ENCODE assay signal across 25 mouse cellular contexts in genomic region chr16:50289764-50290163, GRCm38 (mm10).
DNase-seq lines count a peak whose midpoint lies in the region; ATAC-seq and TF ChIP-seq lines count a peak whose summit lies in the region.
"Had no signal": no experiment of that assay in that cellular context is flagged by ENCODE, and none has a peak within 500 bp of the region (broad histone marks: within the 10 kb centered on the region; RNA-seq: fewer than 3 reads in every experiment).

No protein-coding gene starts in this region.

- no peaks in the 10 kb centered on the region for H3K27me3 ChIP-seq in MEL (ENCODE audit: control insufficient read depth in 1 of 2, insufficient read depth in 2 of 2, low read length in 2 of 2)
- no peaks in the 10 kb centered on the region for H3K27me3 ChIP-seq in heart, embryonic 12.5 days (replicated peaks)
- H3K27me3 ChIP-seq: embryonic facial prominence, embryonic 12.5 days; embryonic facial prominence, embryonic 15.5 days; hindbrain, embryonic 12.5 days; hindbrain, embryonic 15.5 days had no signal

- H3K9ac ChIP-seq in MEL (ENCODE audit: control insufficient read depth, low read depth, low read length, poor library complexity, severe bottlenecking) = no peak overlapping the region
- no peak overlapping the region for H3K9ac ChIP-seq in heart, embryonic 12.5 days
- H3K9ac ChIP-seq: embryonic facial prominence, embryonic 12.5 days; embryonic facial prominence, embryonic 15.5 days; forebrain, postnatal 0 days; hindbrain, embryonic 12.5 days; hindbrain, embryonic 15.5 days had no signal

- H3K4me3 ChIP-seq in MEL (ENCODE audit: control insufficient read depth in 1 of 2, insufficient read depth in 1 of 2, low read depth in 2 of 2, low read length in 2 of 2) = no peak overlapping the region
- no peak overlapping the region for H3K4me3 ChIP-seq in gastrocnemius, adult 2 months
- no peak overlapping the region for H3K4me3 ChIP-seq in heart, embryonic 12.5 days
- H3K4me3 ChIP-seq: embryonic facial prominence, embryonic 12.5 days; embryonic facial prominence, embryonic 15.5 days; heart, embryonic 10.5 days; hindbrain, embryonic 12.5 days; hindbrain, embryonic 15.5 days had no signal

- H3K27ac ChIP-seq in MEL (ENCODE audit: control insufficient read depth, low read depth, low read length) = peak overlapping the region; percentile 59; the same call in 1 of the 2 replicates
- no peak overlapping the region for H3K27ac ChIP-seq in gastrocnemius, adult 2 months
- no peak overlapping the region for H3K27ac ChIP-seq in heart, embryonic 12.5 days (ENCODE audit: poor library complexity, severe bottlenecking)
- H3K27ac ChIP-seq: embryonic facial prominence, embryonic 12.5 days; embryonic facial prominence, embryonic 15.5 days; heart, embryonic 10.5 days; hindbrain, embryonic 12.5 days; hindbrain, embryonic 15.5 days had no signal

- no peak for TF ChIP-seq CTCF in MEL (IDR thresholded peaks at IDR 0.05 in 2 of 3, conservative IDR thresholded peaks at IDR 0.05 in 1 of 3; ENCODE audit: control insufficient read depth in 1 of 3, insufficient read depth in 1 of 3, low read depth in 2 of 3, low read length in 3 of 3, poor library complexity in 1 of 3, severe bottlenecking in 1 of 3)
- TF ChIP-seq CTCF in gastrocnemius, adult 2 months (IDR thresholded peaks at IDR 0.05) = no peak

- 32% methylated on average over 5 of the region's 5 CpGs for WGBS in heart, embryonic 12.5 days

- intact Hi-C loops in gastrocnemius, adult 2 months (cut with DNase I) = no loop called here

- peaks cover 15 to 18% of the 10 kb centered on the region in 2 experiments for H3K4me1 ChIP-seq in MEL (ENCODE audit: control insufficient read depth in 1 of 2, insufficient read depth in 2 of 2, low read length in 2 of 2)
- peaks cover 4% of the 10 kb centered on the region; the same call in 1 of the 2 replicates for H3K4me1 ChIP-seq in heart, embryonic 12.5 days (replicated peaks)
- H3K4me1 ChIP-seq: embryonic facial prominence, embryonic 12.5 days; embryonic facial prominence, embryonic 15.5 days; heart, embryonic 10.5 days; hindbrain, embryonic 12.5 days; hindbrain, embryonic 15.5 days had no signal

- H3K4me2 ChIP-seq in heart, embryonic 12.5 days = no peak overlapping the region
- H3K4me2 ChIP-seq: embryonic facial prominence, embryonic 12.5 days; embryonic facial prominence, embryonic 15.5 days; hindbrain, embryonic 12.5 days; hindbrain, embryonic 15.5 days had no signal

- no peaks in the 10 kb centered on the region for H3K79me2 ChIP-seq in MEL (ENCODE audit: control insufficient read depth, insufficient read depth, low read length, poor library complexity)

- H3K36me3 ChIP-seq in MEL (ENCODE audit: control insufficient read depth in 1 of 2, insufficient read depth in 2 of 2, low read length in 2 of 2) = peaks cover 0 to 41% of the 10 kb centered on the region in 2 experiments; a peak in 2 of 4 replicates
- no peaks in the 10 kb centered on the region for H3K36me3 ChIP-seq in heart, embryonic 12.5 days
- H3K36me3 ChIP-seq: embryonic facial prominence, embryonic 12.5 days; embryonic facial prominence, embryonic 15.5 days; heart, embryonic 10.5 days; hindbrain, embryonic 12.5 days; hindbrain, embryonic 15.5 days had no signal

- TF ChIP-seq EP300 in MEL (IDR thresholded peaks at IDR 0.05; ENCODE audit: low read depth in 1 of 2, low read length in 2 of 2) = peak; percentile 93 to 95

- no peak for TF ChIP-seq RAD21 in MEL (IDR thresholded peaks at IDR 0.05; ENCODE audit: low read depth, low read length)

- DNase-seq in 416B (ENCODE audit: low read depth) (peak; percentile 92), MEL (ENCODE audit: low read depth, low spot score) (peak; percentile 91)
- DNase-seq in induced T-regulatory cell, adult 2 months (ENCODE audit: low read depth) = peak; percentile 50
- no peak for DNase-seq in layer of hippocampus, adult 18-20 months (ENCODE audit: low spot score in 2 of 2)
- DNase-seq in gastrocnemius, adult 2 months = no peak
- no peak for DNase-seq in cerebellum, postnatal 36 days
- DNase-seq: adrenal gland, adult 2 months; adrenal gland, postnatal 14 days; B cell, adult 2 months; cerebellum, adult 11-12 months; cerebellum, adult 8-10 months; cerebellum, postnatal 10 days; forebrain, postnatal 0 days; gastrocnemius, postnatal 25 days; heart, adult 18-20 months; kidney, adult 18-20 months had no signal

- no peak for TF ChIP-seq POLR2A in MEL (IDR thresholded peaks at IDR 0.05; ENCODE audit: control insufficient read depth in 1 of 2, insufficient read depth in 1 of 2, low read depth in 1 of 2, low read length in 2 of 2, poor library complexity in 1 of 2)

- H3K9me3 ChIP-seq in MEL (replicated peaks; ENCODE audit: insufficient read depth, low read length) = no peaks in the 10 kb centered on the region
- no peaks in the 10 kb centered on the region for H3K9me3 ChIP-seq in heart, embryonic 12.5 days (replicated peaks)
- H3K9me3 ChIP-seq: embryonic facial prominence, embryonic 12.5 days; embryonic facial prominence, embryonic 15.5 days; heart, embryonic 10.5 days; hindbrain, embryonic 12.5 days; hindbrain, embryonic 15.5 days had no signal

- peak; percentile 47 for ATAC-seq in CD4-positive, CD25-positive, alpha-beta regulatory T cell, adult 4 months
- ATAC-seq in heart, embryonic 12.5 days (ENCODE audit: insufficient number of reproducible peaks, low FRiP score) = no peak
- ATAC-seq: forebrain, embryonic 14.5 days; forebrain, postnatal 0 days; intestine, embryonic 16.5 days had no signal

TF ChIP-seq in MEL, 35 proteins besides CTCF, POLR2A, EP300 and RAD21:
- TF ChIP-seq RCOR1 (IDR thresholded peaks at IDR 0.05; ENCODE audit: low read depth, low read length) (peak; percentile 95), POLR2AphosphoS5 (IDR thresholded peaks at IDR 0.05; ENCODE audit: borderline replicate concordance, low read depth, low read length) (no peak), GATA1 (IDR thresholded peaks at IDR 0.05; ENCODE audit: low read depth, low read length) (peak; percentile 95), POLR2AphosphoS2 (IDR thresholded peaks at IDR 0.05; ENCODE audit: low read length) (no peak), MAZ (IDR thresholded peaks at IDR 0.05; ENCODE audit: low read depth, low read length) (no peak), ZKSCAN1 (IDR thresholded peaks at IDR 0.05; ENCODE audit: low read depth, low read length) (no peak), CHD1 (IDR thresholded peaks at IDR 0.05; ENCODE audit: low read depth, low read length) (no peak), TAL1 (IDR thresholded peaks at IDR 0.05; ENCODE audit: low read length) (peak; percentile 50), USF2 (IDR thresholded peaks at IDR 0.05; ENCODE audit: borderline replicate concordance in 1 of 2, insufficient read depth in 1 of 2, low read depth in 1 of 2, low read length in 2 of 2) (no peak), ZC3H11A (IDR thresholded peaks at IDR 0.05; ENCODE audit: low read depth, low read length) (no peak), BHLHE40 (IDR thresholded peaks at IDR 0.05; ENCODE audit: borderline replicate concordance, low read depth, low read length) (peak; percentile 41; the same call in 1 of the 2 replicates), GABPA (IDR thresholded peaks at IDR 0.05; ENCODE audit: low read depth, low read length) (no peak), CHD2 (IDR thresholded peaks at IDR 0.05; ENCODE audit: low read length) (no peak), USF1 (IDR thresholded peaks at IDR 0.05; ENCODE audit: low read depth, low read length) (no peak), HCFC1 (IDR thresholded peaks at IDR 0.05; ENCODE audit: low read depth, low read length) (peak; percentile 11; the same call in 1 of the 2 replicates), SIN3A (IDR thresholded peaks at IDR 0.05; ENCODE audit: low read length) (peak; percentile 74), MYB (IDR thresholded peaks at IDR 0.05; ENCODE audit: low read depth, low read length) (peak; percentile 68), TCF12 (IDR thresholded peaks at IDR 0.05; ENCODE audit: low read depth, low read length) (peak; percentile 82), ETS1 (IDR thresholded peaks at IDR 0.05; ENCODE audit: low read depth, low read length) (peak; percentile 76; the same call in 1 of the 2 replicates), MAX (IDR thresholded peaks at IDR 0.05; ENCODE audit: low read length) (no peak), MYC (IDR thresholded peaks at IDR 0.05; ENCODE audit: low read depth, low read length) (peak; percentile 52; the same call in 1 of the 2 replicates)
TF ChIP-seq in MEL: peak in this region for 10.

Comparison
In these comparisons a context has a peak if more than half of its experiments do, and no peak if none do; other contexts are left out.
1. DNase-seq: peak in 416B (single experiment), MEL (single experiment) and induced T-regulatory cell, adult 2 months (single experiment); none in layer of hippocampus, adult 18-20 months (0 of 2), gastrocnemius, adult 2 months (single experiment) and cerebellum, postnatal 36 days (0 of 2).